ENCODE assay signal across 31 mouse cellular contexts in the genomic region with DNA sequence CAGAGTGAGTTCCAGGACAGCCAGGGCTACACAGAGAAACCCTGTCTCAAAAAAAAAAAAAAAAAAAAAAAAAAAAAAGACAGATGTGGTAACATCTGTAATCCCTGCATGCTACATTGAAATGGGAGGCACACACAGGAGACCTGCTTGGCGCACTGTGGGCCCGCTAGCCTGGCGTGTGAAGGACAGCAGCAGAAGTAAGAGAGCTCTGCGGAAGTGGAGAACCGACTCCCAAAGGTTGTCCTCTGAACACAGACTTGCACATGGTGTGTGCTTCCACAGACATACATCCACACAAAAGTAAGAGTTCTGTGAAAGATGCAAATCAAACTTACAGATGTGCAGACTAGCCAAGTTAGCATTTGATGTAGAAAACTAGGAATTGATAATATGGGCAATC.
"Had no signal": no experiment of that assay in that cellular context is flagged by ENCODE, and none has a peak within 500 bp of the region (broad histone marks: within the 10 kb centered on the region; RNA-seq: fewer than 3 reads in every experiment).

No protein-coding gene starts in this region.

- H3K9ac ChIP-seq: limb, embryonic 12.5 days; limb, embryonic 13.5 days; limb, embryonic 15.5 days; liver, embryonic 12.5 days; liver, embryonic 13.5 days; liver, embryonic 14.5 days; liver, embryonic 15.5 days; liver, postnatal 0 days; lung, embryonic 14.5 days; lung, embryonic 15.5 days; midbrain, embryonic 12.5 days; midbrain, embryonic 13.5 days; midbrain, embryonic 15.5 days; neural tube, embryonic 12.5 days had no signal

- H3K27me3 ChIP-seq: limb, embryonic 12.5 days; limb, embryonic 13.5 days; limb, embryonic 15.5 days; liver, embryonic 12.5 days; liver, embryonic 13.5 days; liver, embryonic 15.5 days; lung, embryonic 15.5 days; megakaryocyte, embryonic 14.5 days; midbrain, embryonic 12.5 days; midbrain, embryonic 13.5 days; midbrain, embryonic 15.5 days; neural tube, embryonic 12.5 days had no signal

- DNase-seq: left cerebral cortex, postnatal 4 days; liver; liver, embryonic 13.5 days; liver, postnatal 0 days; lung, adult 18-20 months; lung, adult 2 months; lung, embryonic 14.5 days; lung, postnatal 10 days; lung, postnatal 14 days; lung, postnatal 36 days; lung, postnatal 4 days; midbrain, embryonic 14.5 days had no signal

- H3K4me1 ChIP-seq: limb, embryonic 10.5 days; limb, embryonic 12.5 days; limb, embryonic 13.5 days; limb, embryonic 15.5 days; liver, embryonic 12.5 days; liver, embryonic 13.5 days; liver, embryonic 15.5 days; lung, embryonic 15.5 days; megakaryocyte, embryonic 14.5 days; midbrain, embryonic 12.5 days; midbrain, embryonic 13.5 days; midbrain, embryonic 15.5 days; neural tube, embryonic 12.5 days had no signal

- H3K4me2 ChIP-seq: limb, embryonic 12.5 days; limb, embryonic 13.5 days; limb, embryonic 15.5 days; liver, embryonic 11.5 days; liver, embryonic 12.5 days; liver, embryonic 13.5 days; liver, embryonic 15.5 days; lung, embryonic 14.5 days; lung, embryonic 15.5 days; midbrain, embryonic 12.5 days; midbrain, embryonic 13.5 days; midbrain, embryonic 15.5 days; neural tube, embryonic 12.5 days had no signal

- H3K4me3 ChIP-seq: left cerebral cortex, adult 2 months; limb, embryonic 10.5 days; limb, embryonic 12.5 days; limb, embryonic 13.5 days; limb, embryonic 15.5 days; liver, embryonic 12.5 days; liver, embryonic 13.5 days; liver, embryonic 15.5 days; lung, embryonic 15.5 days; megakaryocyte, embryonic 14.5 days; midbrain, embryonic 12.5 days; midbrain, embryonic 13.5 days; midbrain, embryonic 15.5 days; myocyte; neural tube, embryonic 12.5 days had no signal

- H3K27ac ChIP-seq: left cerebral cortex, adult 2 months; limb, embryonic 10.5 days; limb, embryonic 12.5 days; limb, embryonic 13.5 days; limb, embryonic 15.5 days; liver, embryonic 12.5 days; liver, embryonic 13.5 days; liver, embryonic 14.5 days; liver, embryonic 15.5 days; lung, embryonic 15.5 days; macrophage; midbrain, embryonic 12.5 days; midbrain, embryonic 13.5 days; midbrain, embryonic 15.5 days; neural tube, embryonic 12.5 days had no signal

- ATAC-seq: liver, embryonic 12.5 days; liver, postnatal 0 days; lung, postnatal 0 days; midbrain, embryonic 13.5 days; midbrain, embryonic 15.5 days; midbrain, embryonic 16.5 days had no signal

- H3K36me3 ChIP-seq: midbrain, embryonic 12.5 days; midbrain, embryonic 15.5 days; neural tube, embryonic 12.5 days had no signal

- H3K9me3 ChIP-seq: limb, embryonic 10.5 days; limb, embryonic 12.5 days; limb, embryonic 15.5 days; liver, embryonic 12.5 days; liver, embryonic 13.5 days; liver, embryonic 15.5 days; lung, embryonic 15.5 days; midbrain, embryonic 12.5 days; midbrain, embryonic 13.5 days; midbrain, embryonic 15.5 days had no signal
